Mouse (Mus musculus) heart, adult 8-10 months (tissue): Measurements from ENCODE around the gene Nthl1. TPM values are rescaled to one million over a fixed set of nuclear protein-coding genes. Genes with fewer than 3 reads are reported as not detected.
"Not testable (repeated sequence)": the region's sequence is repeated elsewhere in the genome, so short reads cannot be mapped to it uniquely, and the experiment has no call there.

Experiments used
- DNase-seq: peaks from one replicate; pipeline ENCODE4 v3.0.0; 2022; ENCODE audit warnings: low spot score
- total RNA-seq, 4 experiments: library from RNA; stranded (reverse); gene quantifications; 2 replicates each; pipeline ENCODE4 v1.2.4; 2022

The Nthl1 gene
- total RNA-seq, 4 experiments from 2014 or later: 2.6 to 3.5 (median 2.8) TPM

GRCm38 (mm10) chr17:24650070-24650616 lies 17.7 kb downstream of the Nthl1 start, which contains the start of gene Slc9a3r2:
Slc9a3r2 (minus strand) TSS chr17:24650327.
- DNase-seq: peak; percentile 63

GRCm38 (mm10) chr17:24650766-24651165 lies 18.3 kb downstream of the Nthl1 start:
- no peak for DNase-seq

- DNase-seq: no peak
These were observed 19.4 kb downstream of the Nthl1 start for GRCm38 (mm10) chr17:24651835-24652234.

GRCm38 (mm10) chr17:24653967-24654710 lies 21.7 kb downstream of the Nthl1 start:
- DNase-seq: peak; percentile 78

GRCm38 (mm10) chr17:24654969-24655368 lies 22.5 kb downstream of the Nthl1 start:
- DNase-seq: no peak

- DNase-seq: no peak
These were observed 25.7 kb downstream of the Nthl1 start, which contains the start of gene Npw for GRCm38 (mm10) chr17:24658017-24658758. Npw (minus strand) TSS chr17:24658457.

- DNase-seq: not testable (repeated sequence)
These were observed 34.5 kb downstream of the Nthl1 start for GRCm38 (mm10) chr17:24667011-24667410.

GRCm38 (mm10) chr17:24667416-24667815 lies 34.9 kb downstream of the Nthl1 start:
- peak; percentile 55 for DNase-seq

- DNase-seq: not testable (repeated sequence)
These were observed 36.7 kb downstream of the Nthl1 start for GRCm38 (mm10) chr17:24669214-24669544.

- DNase-seq: peak; percentile 91
These were observed 37.2 kb downstream of the Nthl1 start, which contains the start of gene Zfp598 for GRCm38 (mm10) chr17:24669545-24670245. Zfp598 (plus strand) TSS chr17:24669687.

GRCm38 (mm10) chr17:24670246-24670844 lies 37.9 kb downstream of the Nthl1 start:
- no peak for DNase-seq

- no peak for DNase-seq
These were observed 38.9 kb downstream of the Nthl1 start for GRCm38 (mm10) chr17:24671346-24671745.

GRCm38 (mm10) chr17:24672141-24672540 lies 39.7 kb downstream of the Nthl1 start:
- DNase-seq: peak; percentile 60

- DNase-seq: no peak
These were observed 41.8 kb downstream of the Nthl1 start for GRCm38 (mm10) chr17:24674277-24674676.

GRCm38 (mm10) chr17:24676187-24676586 lies 43.7 kb downstream of the Nthl1 start:
- DNase-seq: peak; percentile 57

- DNase-seq: no peak
These were observed 44.4 kb downstream of the Nthl1 start for GRCm38 (mm10) chr17:24676877-24677276.

- DNase-seq: no peak
These were observed 45.1 kb downstream of the Nthl1 start for GRCm38 (mm10) chr17:24677500-24678080.

GRCm38 (mm10) chr17:24686514-24686913 lies 54.0 kb downstream of the Nthl1 start:
- DNase-seq: no peak

- no peak for DNase-seq
These were observed 54.7 kb downstream of the Nthl1 start for GRCm38 (mm10) chr17:24687146-24687595.

GRCm38 (mm10) chr17:24687599-24687998 lies 55.1 kb downstream of the Nthl1 start:
- no peak for DNase-seq
